Mouse (Mus musculus) inflammation-experienced regulatory T-cells, adult 6 months (primary cell): ENCODE results near the gene Nos2. TPM values are rescaled to one million over a fixed set of nuclear protein-coding genes. Genes with fewer than 3 reads are reported as not detected.
A peak's percentile ranks its signal among the peaks of the same experiment; 100 is the strongest.
"Not testable (repeated sequence)": the region's sequence is repeated elsewhere in the genome, so short reads cannot be mapped to it uniquely, and the experiment has no call there.

Experiments
- ATAC-seq: one replicate; pipeline ENCODE4 v1.8.0; 2017
- polyA plus RNA-seq, 3 experiments: library from polyadenylated mRNA; unstranded; fragments of 100-300 nt; shearing (Covaris generic); gene quantifications; one replicate each; pipeline ENCODE4 v1.2.1; 2017

The Nos2 gene
- polyA plus RNA-seq, 3 experiments from 2014 or later, result not detected

DNA sequence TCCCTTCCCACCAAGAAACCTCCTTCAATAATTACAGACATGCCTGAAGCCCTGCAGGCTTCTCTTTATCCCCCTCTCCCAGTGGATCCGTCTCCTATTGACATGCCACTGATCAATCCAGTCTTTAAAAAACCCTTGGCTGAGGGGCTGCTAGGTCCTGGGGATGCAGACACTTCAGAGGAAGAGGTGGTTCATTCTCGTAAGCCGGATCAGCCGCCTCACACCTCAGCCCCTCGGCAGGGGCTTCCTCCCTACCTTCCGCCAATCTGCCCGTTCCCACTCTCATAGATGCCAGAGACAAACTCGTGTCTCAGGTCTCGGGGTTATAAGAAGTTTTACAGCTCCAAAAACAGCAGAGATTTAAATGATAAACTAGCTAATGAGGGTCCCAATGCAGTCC, 69.5 kb downstream of the Nos2 start:
- ATAC-seq, result no peak

DNA sequence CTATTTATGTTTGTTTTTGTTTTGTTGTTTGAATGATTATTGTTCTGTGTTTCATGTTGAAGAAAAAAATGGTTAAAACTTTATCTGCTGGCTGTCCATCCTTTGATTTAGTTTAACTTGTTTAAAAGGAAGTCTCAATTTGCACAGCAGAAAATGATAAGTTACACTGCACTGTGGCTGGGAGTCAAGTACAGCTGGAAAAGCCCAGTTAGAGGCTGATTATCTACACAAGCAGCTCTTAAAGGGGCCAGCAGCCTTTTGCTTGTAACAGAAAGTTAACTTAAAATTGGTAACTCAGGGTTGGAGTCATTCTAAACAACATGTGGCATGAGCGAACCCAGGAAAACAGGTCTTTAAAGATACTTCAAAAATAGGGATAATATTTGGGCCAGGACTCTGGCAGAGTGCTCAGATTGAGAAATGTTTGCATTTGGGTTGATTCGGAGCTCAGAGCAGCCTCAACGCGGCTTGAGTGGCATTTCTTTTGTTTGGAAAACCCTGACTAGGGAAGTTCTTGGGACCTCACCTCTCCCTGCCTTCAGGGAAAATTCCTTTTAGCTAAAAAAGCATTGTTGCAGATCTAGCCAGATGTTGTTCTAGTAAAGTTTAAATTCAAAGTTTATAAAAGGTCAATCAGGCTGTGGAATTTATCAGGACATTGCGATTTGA, 70.4 kb downstream of the Nos2 start:
- ATAC-seq, result not testable (repeated sequence)

DNA sequence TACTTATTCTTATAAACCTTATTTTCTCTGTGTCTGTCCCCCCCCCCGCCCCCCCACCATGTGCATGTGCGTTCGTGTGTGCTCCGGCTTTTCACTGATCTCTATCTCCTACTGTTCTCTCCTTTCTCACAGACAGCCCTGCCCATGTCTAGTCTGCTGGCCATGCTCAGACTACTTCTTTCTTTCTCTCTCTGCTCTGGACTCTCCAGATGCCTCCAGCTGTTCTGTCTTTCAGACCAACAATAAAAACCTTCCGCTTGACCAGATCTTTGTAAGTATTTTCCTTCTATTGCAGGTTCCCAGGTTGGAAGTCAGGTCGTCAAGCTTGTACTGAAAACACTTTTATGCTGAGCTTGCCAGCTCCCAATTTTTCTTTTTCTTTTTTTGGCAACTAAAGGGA, 78.5 kb downstream of the Nos2 start:
- ATAC-seq, result no peak

DNA sequence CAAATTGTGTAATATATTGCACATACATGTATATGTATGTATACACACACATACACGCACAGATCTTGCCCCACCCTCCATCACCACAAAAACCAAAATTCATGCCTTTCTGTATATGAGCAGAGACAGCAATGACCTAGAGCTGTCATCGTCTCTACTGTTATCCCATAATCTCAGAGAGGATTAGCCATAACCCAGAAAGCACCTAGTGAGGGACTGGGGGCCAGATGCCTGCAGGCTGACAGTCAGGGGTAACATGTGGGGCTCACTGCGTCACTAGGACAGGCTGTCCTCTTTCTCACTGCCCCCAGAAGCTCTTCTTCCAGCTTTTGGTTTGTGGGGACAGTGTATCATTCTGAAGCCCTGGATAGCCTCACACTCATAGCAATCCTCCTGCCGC, 81.3 kb downstream of the Nos2 start:
- no peak for ATAC-seq

DNA sequence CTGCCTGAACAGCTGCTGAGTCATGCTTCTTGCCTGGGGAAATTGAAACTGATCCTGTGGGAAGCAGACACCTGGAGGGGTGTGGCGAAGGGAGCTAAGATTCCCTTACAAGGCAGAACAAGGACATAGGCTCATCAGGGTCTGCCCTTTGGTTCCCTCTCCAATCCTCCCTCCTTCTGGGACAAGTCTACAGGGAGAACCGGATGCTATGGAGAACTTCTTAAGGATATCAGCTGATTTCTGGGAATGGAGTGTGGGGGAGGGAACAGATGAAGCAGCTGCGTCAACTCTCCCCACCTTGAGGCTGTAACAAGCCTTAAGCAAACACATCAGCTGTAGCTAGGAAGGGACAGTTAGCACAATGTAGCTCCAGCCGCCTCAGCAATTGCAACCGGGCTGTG, 82.0 kb downstream of the Nos2 start:
- no peak for ATAC-seq

DNA sequence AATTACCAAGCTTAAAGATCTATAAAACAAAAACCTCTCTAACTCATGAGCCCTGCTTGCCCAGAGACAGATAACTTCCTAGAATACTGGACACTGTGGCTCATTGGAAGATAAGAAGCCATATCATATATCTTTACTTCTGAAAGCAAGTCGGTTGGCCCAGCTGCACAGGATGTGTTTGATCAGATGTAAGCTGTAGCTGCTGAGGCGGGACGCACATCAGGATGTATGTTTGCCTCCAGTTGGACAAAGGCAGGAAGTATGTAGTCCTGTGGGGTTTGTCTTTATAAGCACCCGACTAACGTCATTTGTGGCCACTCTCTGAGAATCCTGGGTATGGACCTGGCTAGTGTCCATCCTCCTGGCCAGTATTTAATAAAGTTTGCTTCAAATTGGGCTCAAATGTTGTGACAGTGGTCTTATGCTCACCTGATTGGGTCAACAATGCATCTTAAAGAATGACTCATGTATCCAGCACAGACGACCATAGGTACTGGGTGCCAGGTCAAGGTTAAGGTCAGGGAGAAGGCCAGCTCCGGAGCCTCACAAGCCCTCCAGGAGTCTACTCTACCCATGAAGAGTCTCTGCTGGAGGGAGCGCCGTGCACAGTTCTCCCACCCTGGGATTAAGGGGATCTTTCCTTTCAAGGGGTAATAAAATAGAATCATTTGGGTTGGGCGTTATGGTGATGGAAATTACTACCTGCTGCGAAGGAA, 82.6 kb downstream of the Nos2 start:
- peak; percentile 37 for ATAC-seq

DNA sequence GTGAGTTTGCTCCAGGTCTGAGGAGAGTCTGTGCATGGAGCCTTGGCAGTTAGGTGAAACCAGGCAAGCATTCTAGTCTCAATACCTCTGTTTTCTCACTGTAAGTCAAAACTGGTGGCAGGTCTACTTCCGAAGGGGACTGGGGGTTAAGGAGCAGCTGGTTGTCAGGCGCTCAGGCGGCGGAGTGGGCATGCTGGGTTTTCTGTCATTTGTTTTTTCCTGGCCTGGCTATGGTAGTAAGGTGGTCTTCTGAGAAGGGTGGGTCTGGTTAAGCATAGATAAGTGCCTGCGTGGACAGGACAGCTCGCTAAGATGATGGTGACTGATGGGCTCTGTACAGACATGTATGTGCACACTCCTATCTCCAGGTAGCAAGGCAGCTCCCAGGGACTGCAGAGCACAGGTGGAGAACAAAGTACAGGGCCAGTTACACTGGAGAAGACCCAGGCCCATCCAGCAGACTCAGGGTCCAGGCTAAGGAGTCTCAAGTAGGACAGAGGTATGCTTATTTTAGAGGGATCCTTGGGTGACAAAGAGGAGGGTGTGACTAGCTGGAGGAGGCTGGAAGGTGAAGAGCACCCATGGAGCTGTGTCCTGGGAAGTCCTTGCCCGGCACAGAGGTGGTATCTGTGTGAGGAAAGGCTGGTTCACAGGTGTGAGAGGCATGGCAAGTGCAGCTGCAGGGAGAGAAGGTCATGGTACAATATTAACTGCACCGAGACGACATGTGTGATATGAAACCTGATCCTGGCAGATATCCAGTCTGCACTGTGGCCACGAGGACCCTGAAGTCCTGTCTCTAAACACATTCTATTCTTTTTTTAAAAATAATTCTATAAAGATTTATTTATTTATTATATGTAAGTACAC, 83.4 kb downstream of the Nos2 start:
- no peak for ATAC-seq

- peak; percentile 79 for ATAC-seq
Measured at GRCm38 (mm10) chr11:79005578-79006394, 85.2 kb downstream of the Nos2 start.

GRCm38 (mm10) chr11:79006417-79006816, 85.8 kb downstream of the Nos2 start:
- no peak for ATAC-seq

- not testable (repeated sequence) for ATAC-seq
Measured at GRCm38 (mm10) chr11:79007356-79007755, 86.8 kb downstream of the Nos2 start.

DNA sequence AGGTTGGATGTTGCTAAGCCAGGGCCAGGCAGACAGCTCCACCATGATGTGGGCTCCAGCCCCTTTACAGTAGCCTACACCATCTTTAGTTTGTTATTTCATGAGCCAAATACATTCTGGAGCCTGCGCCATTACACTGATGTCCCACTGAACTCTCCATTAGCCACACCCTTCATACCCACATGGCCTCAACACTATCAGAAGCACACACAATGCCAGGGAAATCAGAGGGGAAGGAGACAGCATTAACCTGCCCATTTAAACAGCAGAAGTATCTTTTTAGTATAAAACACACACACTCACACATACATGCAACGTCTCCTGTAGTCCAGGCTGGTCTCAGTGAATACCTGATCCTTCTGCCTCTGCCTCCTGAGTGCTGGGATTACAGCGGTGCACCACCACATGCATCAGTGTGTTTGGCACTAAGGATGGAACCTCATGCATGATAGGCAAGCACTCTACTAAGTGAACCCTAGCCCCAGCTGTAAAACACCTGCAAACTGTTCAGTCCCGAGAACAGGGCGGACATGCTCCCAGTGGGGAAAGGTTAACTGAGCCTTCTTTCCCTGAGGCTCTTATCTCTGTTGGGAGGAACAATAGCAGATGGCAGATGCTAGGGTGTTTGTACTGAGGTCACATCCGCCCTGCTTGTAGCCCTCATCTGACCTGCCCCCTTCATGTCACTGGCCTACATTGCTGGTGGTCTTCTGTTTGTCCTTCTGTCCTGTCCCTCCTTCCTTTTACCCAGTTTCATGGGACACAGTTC, 87.6 kb downstream of the Nos2 start:
- ATAC-seq, result no peak

DNA sequence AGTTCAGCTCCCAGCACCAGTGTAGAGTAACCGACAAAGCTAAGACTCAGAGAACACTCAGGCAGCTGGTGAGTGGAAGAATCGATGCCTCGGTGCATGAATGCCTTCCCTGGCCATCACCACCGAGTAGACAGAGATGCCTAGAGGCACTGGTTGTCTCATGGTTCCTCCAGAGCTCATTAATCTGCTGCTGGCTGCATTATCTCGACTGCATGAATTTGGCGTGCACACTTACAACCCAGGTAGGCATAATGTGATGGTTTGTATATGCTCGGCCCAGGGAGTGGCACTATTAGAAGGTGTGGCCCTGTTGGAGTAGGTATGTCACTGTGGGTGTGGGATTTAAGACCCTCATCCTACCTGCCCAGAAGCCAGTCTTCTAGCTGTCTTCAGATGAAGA, 88.3 kb downstream of the Nos2 start:
- no peak for ATAC-seq

Other genes with a start within 250 kb of the Nos2 start
- 10 to 100 TPM; 22.2 to 32.3 (median 29.4) TPM for gene Nlk, start 223.4 kb upstream of the Nos2 start, polyA plus RNA-seq
- gene Ccnq, start 169.1 kb upstream of the Nos2 start, polyA plus RNA-seq, result 10 to 100 TPM; 32.5 to 41.1 (median 38.2) TPM
- 10 to 100 TPM; 17.9 to 38.4 (median 28.3) TPM for gene Lyrm9, start 94.2 kb upstream of the Nos2 start, polyA plus RNA-seq
- gene Lgals9, start 64.2 kb downstream of the Nos2 start, polyA plus RNA-seq, result 100 to 1,000 TPM; 166 to 316 (median 259) TPM
- 1 to 10 TPM; 3.6 to 4.6 (median 3.9) TPM for gene Ksr1, start 225.6 kb downstream of the Nos2 start, polyA plus RNA-seq